Mouse (Mus musculus) heart, embryonic 11.5 days (tissue): Measurements from ENCODE around the gene Fto. TPM values are rescaled to one million over a fixed set of nuclear protein-coding genes. Genes with fewer than 3 reads are reported as not detected.
A peak's percentile ranks its signal among the peaks of the same experiment; 100 is the strongest.

ENCODE experiments used
- ATAC-seq: fragments of 200-750 bp; cut with Nextera tagmentation; replicated peaks from 2 replicates; pipeline ENCODE4 v1.8.0; 2017; ENCODE audit warnings: moderate library complexity; ENCODE audit not compliant: insufficient number of reproducible peaks, low FRiP score, low TSS enrichment
- H3K27ac ChIP-seq: fragments of 300-500 bp; sonication (generic); 2 replicates; pipeline ENCODE4 v1.5.1; 2014; ENCODE audit warnings: mild to moderate bottlenecking, low read depth, low read length
- H3K27me3 ChIP-seq: fragments of 300-500 bp; sonication (generic); 2 replicates; pipeline ENCODE4 v1.6.1; 2014; ENCODE audit warnings: mild to moderate bottlenecking, low read length, mixed read lengths; ENCODE audit not compliant: control insufficient read depth, insufficient read depth
- H3K36me3 ChIP-seq: fragments of 300-500 bp; sonication (generic); 2 replicates; pipeline ENCODE4 v1.6.1; 2014; ENCODE audit warnings: mild to moderate bottlenecking, low read length, moderate library complexity, mixed read lengths; ENCODE audit not compliant: control insufficient read depth, insufficient read depth
- H3K4me1 ChIP-seq: fragments of 300-500 bp; sonication (generic); 2 replicates; pipeline ENCODE4 v1.6.1; 2014; ENCODE audit warnings: low read length; ENCODE audit not compliant: control insufficient read depth, insufficient read depth
- H3K4me2 ChIP-seq: fragments of 300-500 bp; sonication (generic); 2 replicates; pipeline ENCODE4 v1.6.1; 2014; ENCODE audit warnings: mild to moderate bottlenecking, moderate library complexity
- H3K4me3 ChIP-seq: fragments of 300-500 bp; sonication (generic); 2 replicates; pipeline ENCODE4 v1.5.1; 2014; ENCODE audit warnings: low read depth, low read length
- H3K9ac ChIP-seq: fragments of 300-500 bp; sonication (generic); 2 replicates; pipeline ENCODE4 v1.6.1; 2014; ENCODE audit warnings: mild to moderate bottlenecking, low read depth, low read length, moderate library complexity
- H3K9me3 ChIP-seq: fragments of 300-500 bp; sonication (generic); replicated peaks from 2 replicates; pipeline ENCODE4 v1.6.1; 2016; ENCODE audit warnings: low read length; ENCODE audit not compliant: control insufficient read depth
- WGBS: fragments of 180-500 bp; shearing (Covaris S2); extraction: QIAGEN DNeasy Blood & Tissue Kit; methylation state at CpG from one replicate; pipeline ENCODE4 v1.1.7; 2014; ENCODE audit not compliant: insufficient replicate concordance; 5-methylcytosine and 5-hydroxymethylcytosine counted together
- polyA plus RNA-seq: library from polyadenylated mRNA; unstranded; fragments of >200 nt; fragmentation: Nextera tagmentation; extraction: Ambion mirVana; gene quantifications from 2 replicates; pipeline ENCODE4 v1.2.1, GENCODE M21; 2014

Fto gene
- polyA plus RNA-seq, 1 experiment from 2014 or later = 70.1 TPM

DNA sequence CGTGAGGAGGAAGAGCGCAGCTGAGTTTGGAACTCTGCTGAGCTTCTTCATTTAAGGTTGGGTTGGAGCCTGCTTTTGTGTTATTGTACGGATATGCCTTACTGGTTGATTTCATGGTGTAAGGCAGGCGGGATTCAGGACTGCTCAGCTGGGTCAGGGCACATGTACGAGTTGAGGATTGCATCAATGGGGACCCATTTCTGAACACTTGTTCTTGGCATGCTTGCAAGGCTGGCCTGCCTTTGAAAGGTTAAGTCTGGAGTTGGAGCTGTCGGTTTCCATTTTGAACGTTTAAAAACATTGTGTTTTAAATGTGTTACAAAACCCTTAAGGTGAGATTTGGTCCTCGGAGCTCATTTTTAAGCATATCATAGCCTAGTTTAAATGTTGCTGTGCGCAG is 15.7 kb downstream of the Fto start:
- no peak overlapping the region for H3K9ac ChIP-seq
- WGBS = 78% methylated on average over 9 of the region's 9 CpGs
- no peak overlapping the region for H3K4me2 ChIP-seq
- no peak for ATAC-seq
- H3K9me3 ChIP-seq = no peaks in the 10 kb centered on the region
- H3K27ac ChIP-seq = peak overlapping the region; percentile 77
- no peak overlapping the region for H3K4me3 ChIP-seq
- H3K27me3 ChIP-seq = no peaks in the 10 kb centered on the region
- H3K36me3 ChIP-seq = 0 out of 2 replicates have a peak, but pooled peaks cover 4% of the 10 kb centered on the region
- H3K4me1 ChIP-seq = peaks cover 43% of the 10 kb centered on the region

DNA sequence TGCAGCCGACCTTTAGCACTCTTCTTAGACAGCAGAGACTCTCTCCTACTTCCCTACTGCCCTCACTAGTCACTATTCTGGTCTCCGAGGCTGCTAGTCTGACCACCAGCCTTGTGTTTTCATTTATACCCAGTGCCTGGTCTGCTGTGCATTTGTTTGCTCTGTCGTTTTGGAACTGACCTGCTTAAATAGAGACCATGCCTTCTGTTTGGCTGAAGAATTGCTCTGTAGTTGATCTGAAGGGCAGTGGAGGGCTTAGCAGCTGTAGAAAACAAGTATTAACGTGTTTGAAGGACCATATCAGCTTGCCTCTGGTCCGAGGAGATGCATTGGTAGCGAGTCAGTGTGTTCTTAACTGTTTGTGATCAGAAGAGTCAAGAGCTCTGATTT is 16.1 kb downstream of the Fto start:
- 27% methylated on average over 6 of the region's 6 CpGs for WGBS
- H3K4me2 ChIP-seq = 0 out of 2 replicates have a peak overlapping the region, but pooled peaks have one; percentile 6
- no peak overlapping the region for H3K9ac ChIP-seq

DNA sequence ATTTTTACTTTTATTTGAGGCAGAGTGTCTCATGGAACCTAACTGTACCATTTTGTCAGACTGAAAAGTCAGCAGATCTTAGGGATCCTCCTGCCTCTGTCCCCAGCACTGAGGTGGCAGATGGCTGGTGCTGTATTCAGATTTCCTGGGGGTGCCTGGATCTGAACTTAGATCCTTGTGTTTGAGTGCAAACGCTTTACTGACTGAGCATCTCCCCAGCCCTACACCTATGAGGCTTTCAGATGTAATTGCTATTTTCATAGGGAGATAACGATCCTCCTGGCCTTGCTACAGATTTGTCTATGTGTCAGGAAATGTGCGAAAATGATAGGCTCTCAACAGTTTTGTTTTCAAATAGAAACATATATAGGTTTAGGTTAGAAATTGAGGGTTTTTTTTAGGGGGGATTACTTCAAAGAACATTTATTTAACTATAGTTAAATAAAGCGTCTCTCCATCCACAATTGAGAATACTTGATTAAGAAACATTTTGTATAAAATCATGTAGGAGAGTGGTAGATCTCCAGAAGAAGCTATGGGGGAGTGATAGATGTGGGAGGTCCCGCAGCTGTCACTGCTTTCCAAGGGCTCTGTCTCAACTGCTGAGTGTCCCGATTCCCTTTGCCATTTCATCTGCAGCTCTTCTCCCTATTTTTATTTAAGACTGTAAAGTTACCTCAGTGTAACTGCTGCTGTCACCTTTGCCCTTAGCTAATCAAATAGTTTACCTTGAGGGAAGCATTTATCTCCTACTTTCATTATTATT is 25.2 kb downstream of the Fto start:
- Histone ChIP-seq H3K4me2 (no peak overlapping the region), H3K36me3 (no peaks in the 10 kb centered on the region), H3K27me3 (no peaks in the 10 kb centered on the region), H3K9me3 (no peaks in the 10 kb centered on the region), H3K4me3 (no peak overlapping the region), H3K27ac (no peak overlapping the region), H3K4me1 (no peaks in the 10 kb centered on the region), H3K9ac (no peak overlapping the region)
- ATAC-seq = no peak
- WGBS = 86% methylated on average over 6 of the region's 6 CpGs

More for the DNA sequence above, 16.1 kb downstream of the Fto start:
- Histone ChIP-seq H3K9me3 (no peaks in the 10 kb centered on the region), H3K27me3 (no peaks in the 10 kb centered on the region), H3K4me3 (no peak overlapping the region), H3K27ac (peak overlapping the region; percentile 77), H3K4me1 (peaks cover 41% of the 10 kb centered on the region), H3K36me3 (0 out of 2 replicates have a peak, but pooled peaks cover 4% of the 10 kb centered on the region)
- ATAC-seq = no peak

DNA sequence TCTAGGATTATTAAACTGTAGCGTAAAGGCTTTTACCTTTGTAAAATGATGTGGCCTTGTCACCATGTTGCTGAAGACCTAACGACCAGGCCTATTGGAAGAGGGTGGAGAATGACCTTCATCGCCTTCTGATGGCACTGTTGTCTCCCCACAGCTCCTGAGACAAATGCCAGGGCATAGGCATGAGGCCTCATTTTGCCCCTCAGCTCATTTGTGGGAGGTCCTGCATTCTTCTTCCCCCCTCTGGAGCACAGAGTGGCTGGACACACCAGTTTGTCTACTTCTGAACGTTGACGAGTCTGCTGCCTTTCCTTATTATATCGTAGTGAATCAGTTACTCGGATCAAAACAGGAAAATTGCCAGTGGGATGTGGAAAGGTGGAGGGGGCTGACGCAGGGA is 26.3 kb downstream of the Fto start:
- Histone ChIP-seq H3K4me1 (peaks cover 2% of the 10 kb centered on the region; the same call in 1 of the 2 replicates), H3K27me3 (no peaks in the 10 kb centered on the region), H3K4me3 (no peak overlapping the region), H3K9ac (no peak overlapping the region), H3K4me2 (no peak overlapping the region), H3K9me3 (no peaks in the 10 kb centered on the region), H3K27ac (no peak overlapping the region), H3K36me3 (no peaks in the 10 kb centered on the region)
- 82% methylated on average over 8 of the region's 8 CpGs for WGBS
- no peak for ATAC-seq

DNA sequence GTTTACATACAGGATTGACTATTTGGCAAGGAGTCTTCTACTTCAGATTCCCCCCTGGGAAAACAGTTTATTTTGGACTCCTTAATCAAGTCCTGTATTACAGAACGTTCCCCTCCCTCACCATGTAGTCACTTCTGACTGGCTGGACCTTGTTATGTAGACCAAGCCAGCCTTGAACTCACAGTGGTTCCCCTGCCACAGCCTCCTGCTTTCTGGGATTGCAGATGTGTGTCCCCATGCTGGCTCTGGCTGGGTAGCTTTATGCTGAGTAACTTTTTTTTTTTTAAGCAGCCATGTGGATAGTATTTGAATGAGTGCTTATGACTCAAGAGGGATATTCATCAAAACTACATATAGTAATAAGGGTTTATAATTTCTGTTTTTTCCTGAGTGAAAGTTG is 27.4 kb downstream of the Fto start:
- Histone ChIP-seq H3K27ac (no peak overlapping the region), H3K9me3 (no peaks in the 10 kb centered on the region), H3K36me3 (no peaks in the 10 kb centered on the region), H3K27me3 (no peaks in the 10 kb centered on the region), H3K4me1 (peaks cover 11% of the 10 kb centered on the region; the same call in 1 of the 2 replicates), H3K4me3 (no peak overlapping the region), H3K4me2 (no peak overlapping the region), H3K9ac (no peak overlapping the region)
- WGBS = 71% methylated on average over 1 of the region's 1 CpGs
- ATAC-seq = no peak

DNA sequence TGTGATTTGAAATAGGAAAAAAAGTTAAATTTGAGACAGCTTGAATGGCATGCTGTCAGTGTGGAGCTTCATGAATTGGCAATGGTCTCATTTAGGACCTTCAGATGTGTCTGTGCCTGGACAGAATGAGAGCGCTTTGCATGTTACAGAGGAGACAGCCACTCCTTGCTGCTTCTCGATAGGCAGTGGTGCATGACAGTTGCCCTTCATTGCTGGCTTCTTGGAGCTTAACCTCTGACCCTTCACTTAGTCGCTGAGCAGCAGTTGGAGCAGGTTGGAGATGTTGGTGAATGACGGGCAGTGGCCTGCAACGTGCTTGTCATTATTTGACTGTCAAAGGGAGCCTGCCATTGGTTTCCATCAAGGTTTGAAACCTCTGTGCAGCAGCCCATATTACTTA is 28.9 kb downstream of the Fto start:
- ATAC-seq = no peak
- Histone ChIP-seq H3K4me1 (peaks cover 16% of the 10 kb centered on the region), H3K27me3 (no peaks in the 10 kb centered on the region), H3K36me3 (no peaks in the 10 kb centered on the region), H3K9me3 (no peaks in the 10 kb centered on the region), H3K27ac (no peak overlapping the region), H3K4me2 (no peak overlapping the region), H3K4me3 (no peak overlapping the region), H3K9ac (no peak overlapping the region)
- WGBS = 56% methylated on average over 5 of the region's 5 CpGs

DNA sequence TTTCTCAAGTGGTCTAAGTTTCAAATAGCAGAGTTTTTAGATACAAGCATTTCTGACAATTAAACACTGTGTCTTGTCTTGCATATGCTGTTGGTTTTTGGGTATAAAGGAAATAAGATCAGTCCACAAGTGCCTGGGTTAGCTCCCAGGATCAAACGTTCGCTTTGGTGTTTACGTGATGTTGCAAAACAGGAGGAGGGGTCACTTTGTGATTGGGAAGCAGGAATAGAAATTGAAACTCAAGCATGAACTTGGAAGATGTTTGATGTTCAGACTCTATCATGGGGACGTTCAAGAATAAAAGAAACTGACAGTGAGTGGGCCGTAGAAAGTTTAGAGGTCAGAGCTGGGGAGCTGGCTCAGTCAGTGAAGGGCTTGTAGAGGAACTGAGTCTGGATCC is 29.5 kb downstream of the Fto start:
- 86% methylated on average over 5 of the region's 5 CpGs for WGBS
- ATAC-seq = no peak
- Histone ChIP-seq H3K9me3 (no peaks in the 10 kb centered on the region), H3K36me3 (no peaks in the 10 kb centered on the region), H3K27me3 (no peaks in the 10 kb centered on the region), H3K4me1 (peaks cover 19% of the 10 kb centered on the region), H3K4me2 (no peak overlapping the region), H3K9ac (no peak overlapping the region), H3K4me3 (no peak overlapping the region), H3K27ac (no peak overlapping the region)

DNA sequence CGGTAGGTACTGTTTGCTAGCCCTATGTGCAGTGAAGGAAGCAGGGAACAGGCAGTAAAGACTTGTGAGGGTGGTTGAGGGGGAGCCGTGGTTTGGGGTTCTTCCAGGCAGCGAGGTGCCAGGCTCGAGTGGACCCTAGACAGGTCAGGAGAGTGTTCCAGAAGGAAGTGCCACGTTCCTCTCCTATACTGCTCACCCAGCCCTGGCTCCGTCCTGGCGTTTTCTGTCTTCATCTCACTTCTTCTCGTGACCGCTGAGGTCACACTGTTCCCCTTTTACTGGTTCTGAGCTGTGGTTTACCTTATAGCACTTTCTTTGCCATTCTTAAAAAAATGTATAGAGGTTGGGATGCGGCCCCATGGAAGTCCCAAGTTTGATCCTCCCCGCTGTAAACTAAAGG is 31.3 kb downstream of the Fto start:
- H3K4me3 ChIP-seq = no peak overlapping the region
- no peak for ATAC-seq
- 90% methylated on average over 11 of the region's 11 CpGs for WGBS
- no peaks in the 10 kb centered on the region for H3K9me3 ChIP-seq
- no peak overlapping the region for H3K27ac ChIP-seq
- no peak overlapping the region for H3K9ac ChIP-seq
- H3K27me3 ChIP-seq = no peaks in the 10 kb centered on the region
- H3K4me1 ChIP-seq = peaks cover 19% of the 10 kb centered on the region
- H3K4me2 ChIP-seq = no peak overlapping the region
- no peaks in the 10 kb centered on the region for H3K36me3 ChIP-seq

DNA sequence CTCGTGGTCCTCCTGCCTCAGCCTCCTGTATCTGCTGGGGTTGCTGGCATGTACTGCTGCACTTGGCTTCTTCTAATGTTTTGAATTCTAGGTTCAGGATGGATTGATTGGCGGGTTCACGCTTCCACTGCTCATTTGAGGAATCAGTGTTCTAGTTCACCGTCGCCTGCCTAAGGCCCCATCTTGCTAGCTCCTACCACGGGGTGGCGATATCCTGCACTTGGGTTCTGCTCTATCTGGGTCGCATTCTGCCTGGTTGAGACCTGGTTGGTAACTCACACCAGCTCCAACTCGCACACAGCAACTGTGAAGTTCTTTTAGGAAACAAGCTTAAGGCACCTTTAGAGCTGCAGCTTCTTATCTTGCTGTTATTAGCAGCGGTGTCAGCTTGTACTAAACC is 33.8 kb downstream of the Fto start:
- WGBS = 49% methylated on average over 10 of the region's 10 CpGs
- no peak overlapping the region for H3K4me3 ChIP-seq
- ATAC-seq = no peak

More for the DNA sequence above, 33.8 kb downstream of the Fto start:
- no peaks in the 10 kb centered on the region for H3K36me3 ChIP-seq
- no peak overlapping the region for H3K9ac ChIP-seq
- no peaks in the 10 kb centered on the region for H3K27me3 ChIP-seq
- H3K4me1 ChIP-seq = peaks cover 30% of the 10 kb centered on the region
- H3K9me3 ChIP-seq = no peaks in the 10 kb centered on the region
- H3K4me2 ChIP-seq = peak overlapping the region; percentile 25
- H3K27ac ChIP-seq = 0 out of 2 replicates have a peak overlapping the region, but pooled peaks have one; percentile 15
